Mouse (Mus musculus) testis, adult 2 months (tissue): Measurements from ENCODE around the gene Npas4.

Experiments used
- CTCF ChIP-seq: fragments of 200-500 bp; IDR thresholded peaks from 2 replicates; pipeline ENCODE4 v1.5.1; 2012; ENCODE audit warnings: low read depth, mild to moderate bottlenecking, inconsistent platforms, low read length, moderate library complexity; ENCODE audit not compliant: control insufficient read depth, insufficient read depth, insufficient replicate concordance
- POLR2A ChIP-seq: fragments of 200-500 bp; IDR thresholded peaks from 2 replicates; pipeline ENCODE4 v1.6.1; 2012; ENCODE audit warnings: low read depth, mild to moderate bottlenecking, inconsistent platforms, low read length, moderate library complexity; ENCODE audit not compliant: control insufficient read depth

GRCm38 (mm10) chr19:5004925-5005324, 14.8 kb upstream of the Npas4 start:
- TF ChIP-seq CTCF (no peak), POLR2A (no peak)
